Mouse (Mus musculus): ENCODE results near the gene Ift80. TPM values are rescaled to one million over a fixed set of nuclear protein-coding genes. Genes with fewer than 3 reads are reported as not detected.
A peak's percentile ranks its signal among the peaks of the same experiment; 100 is the strongest.

The Ift80 gene
- polyA plus RNA-seq (2015; fragmentation: Nextera tagmentation; extraction: Ambion mirVana), result 6.6 and 7.4 TPM in 2 replicates

GRCm38 (mm10) chr3:69004437-69005337 lies at the start of gene Ift80, which contains the start of gene Smc4:
TSS of gene Ift80 (minus strand) at chr3:69004570.
TSS of gene Smc4 (plus strand) at chr3:69004738.
- H3K4me1 ChIP-seq (ENCODE audit: control insufficient read depth, low read depth, low read length), result peaks cover 6% of the 10 kb centered on the region
- H3K27ac ChIP-seq (ENCODE audit: low read length), result peak within 1 kb of the TSS; percentile 98
- ATAC-seq (ENCODE audit: low read depth), result peak; percentile 89
- peaks cover 11% of the 10 kb centered on the region for H3K36me3 ChIP-seq (ENCODE audit: control insufficient read depth, insufficient read depth)
- H3K4me3 ChIP-seq (ENCODE audit: low read depth, low read length), result peak within 1 kb of the TSS; percentile 98
- H3K27me3 ChIP-seq (ENCODE audit: control insufficient read depth, insufficient read depth, low read depth, low read length), result no peaks in the 10 kb centered on the region
- no peaks in the 10 kb centered on the region; the same call in 1 of the 2 replicates for H3K9me3 ChIP-seq (replicated peaks; ENCODE audit: control insufficient read depth, low read length)
- WGBS (ENCODE audit: insufficient replicate concordance), result under 1% methylated on average over 71 of the region's 76 CpGs
- peak within 1 kb of the TSS; percentile 80 for H3K4me2 ChIP-seq (ENCODE audit: low read depth, low read length)
- peak within 1 kb of the TSS; percentile 99 for H3K9ac ChIP-seq (ENCODE audit: low read depth, low read length)

- Histone ChIP-seq H3K9me3 (replicated peaks; ENCODE audit: control insufficient read depth, low read length) (no peaks in the 10 kb centered on the region), H3K4me3 (ENCODE audit: low read depth, low read length) (no peak overlapping the region), H3K9ac (ENCODE audit: low read depth, low read length) (no peak overlapping the region), H3K36me3 (ENCODE audit: control insufficient read depth, insufficient read depth) (no peaks in the 10 kb centered on the region), H3K4me1 (ENCODE audit: control insufficient read depth, low read depth, low read length) (peaks cover 44% of the 10 kb centered on the region), H3K27ac (ENCODE audit: low read length) (no peak overlapping the region), H3K27me3 (ENCODE audit: control insufficient read depth, insufficient read depth, low read depth, low read length) (no peaks in the 10 kb centered on the region), H3K4me2 (ENCODE audit: low read depth, low read length) (no peak overlapping the region)
- no peak for ATAC-seq (ENCODE audit: low read depth)
- WGBS (ENCODE audit: insufficient replicate concordance), result 78% methylated on average over 11 of the region's 11 CpGs
Measured at GRCm38 (mm10) chr3:69051894-69052293, 47.5 kb upstream of the Ift80 start.

GRCm38 (mm10) chr3:69049011-69049410 lies 44.6 kb upstream of the Ift80 start:
- H3K4me2 ChIP-seq (ENCODE audit: low read depth, low read length), result no peak overlapping the region
- no peaks in the 10 kb centered on the region for H3K9me3 ChIP-seq (replicated peaks; ENCODE audit: control insufficient read depth, low read length)
- H3K27me3 ChIP-seq (ENCODE audit: control insufficient read depth, insufficient read depth, low read depth, low read length), result no peaks in the 10 kb centered on the region
- H3K4me1 ChIP-seq (ENCODE audit: control insufficient read depth, low read depth, low read length), result peaks cover 32% of the 10 kb centered on the region
- H3K9ac ChIP-seq (ENCODE audit: low read depth, low read length), result no peak overlapping the region
- no peak overlapping the region for H3K27ac ChIP-seq (ENCODE audit: low read length)
- 89% methylated on average over 6 of the region's 6 CpGs for WGBS (ENCODE audit: insufficient replicate concordance)
- H3K36me3 ChIP-seq (ENCODE audit: control insufficient read depth, insufficient read depth), result no peaks in the 10 kb centered on the region
- H3K4me3 ChIP-seq (ENCODE audit: low read depth, low read length), result no peak overlapping the region
- no peak for ATAC-seq (ENCODE audit: low read depth)

- no peak overlapping the region for H3K4me2 ChIP-seq (ENCODE audit: low read depth, low read length)
- H3K9me3 ChIP-seq (replicated peaks; ENCODE audit: control insufficient read depth, low read length), result no peaks in the 10 kb centered on the region
- peaks cover 18% of the 10 kb centered on the region for H3K4me1 ChIP-seq (ENCODE audit: control insufficient read depth, low read depth, low read length)
- H3K27ac ChIP-seq (ENCODE audit: low read length), result peak overlapping the region; percentile 26
- no peak for ATAC-seq (ENCODE audit: low read depth)
- no peaks in the 10 kb centered on the region for H3K27me3 ChIP-seq (ENCODE audit: control insufficient read depth, insufficient read depth, low read depth, low read length)
- 81% methylated on average over 4 of the region's 4 CpGs for WGBS (ENCODE audit: insufficient replicate concordance)
- H3K9ac ChIP-seq (ENCODE audit: low read depth, low read length), result no peak overlapping the region; the same call in 1 of the 2 replicates
- peaks cover 4% of the 10 kb centered on the region for H3K36me3 ChIP-seq (ENCODE audit: control insufficient read depth, insufficient read depth)
- no peak overlapping the region for H3K4me3 ChIP-seq (ENCODE audit: low read depth, low read length)
Measured at GRCm38 (mm10) chr3:69047684-69048083, 43.3 kb upstream of the Ift80 start.

- peaks cover 8% of the 10 kb centered on the region for H3K36me3 ChIP-seq (ENCODE audit: control insufficient read depth, insufficient read depth)
- peak overlapping the region; percentile 79 for H3K4me2 ChIP-seq (ENCODE audit: low read depth, low read length)
- peak overlapping the region; percentile 79 for H3K4me3 ChIP-seq (ENCODE audit: low read depth, low read length)
- H3K9ac ChIP-seq (ENCODE audit: low read depth, low read length), result peak overlapping the region; percentile 94
- H3K9me3 ChIP-seq (replicated peaks; ENCODE audit: control insufficient read depth, low read length), result no peaks in the 10 kb centered on the region
- peaks cover 17% of the 10 kb centered on the region for H3K4me1 ChIP-seq (ENCODE audit: control insufficient read depth, low read depth, low read length)
- 17% methylated on average over 4 of the region's 4 CpGs for WGBS (ENCODE audit: insufficient replicate concordance)
- peak overlapping the region; percentile 95 for H3K27ac ChIP-seq (ENCODE audit: low read length)
- ATAC-seq (ENCODE audit: low read depth), result no peak
- no peaks in the 10 kb centered on the region for H3K27me3 ChIP-seq (ENCODE audit: control insufficient read depth, insufficient read depth, low read depth, low read length)
Measured at GRCm38 (mm10) chr3:69046509-69046908, 42.1 kb upstream of the Ift80 start.

- H3K9me3 ChIP-seq (replicated peaks; ENCODE audit: control insufficient read depth, low read length), result no peaks in the 10 kb centered on the region
- peak overlapping the region; percentile 94 for H3K9ac ChIP-seq (ENCODE audit: low read depth, low read length)
- H3K4me2 ChIP-seq (ENCODE audit: low read depth, low read length), result peak overlapping the region; percentile 79
- no peaks in the 10 kb centered on the region for H3K27me3 ChIP-seq (ENCODE audit: control insufficient read depth, insufficient read depth, low read depth, low read length)
- H3K27ac ChIP-seq (ENCODE audit: low read length), result peak overlapping the region; percentile 95
- peak overlapping the region; percentile 79 for H3K4me3 ChIP-seq (ENCODE audit: low read depth, low read length)
- WGBS (ENCODE audit: insufficient replicate concordance), result 17% methylated on average over 13 of the region's 13 CpGs
- H3K36me3 ChIP-seq (ENCODE audit: control insufficient read depth, insufficient read depth), result peaks cover 15% of the 10 kb centered on the region
- peaks cover 17% of the 10 kb centered on the region for H3K4me1 ChIP-seq (ENCODE audit: control insufficient read depth, low read depth, low read length)
- no peak for ATAC-seq (ENCODE audit: low read depth)
Measured at GRCm38 (mm10) chr3:69045750-69046149, 41.4 kb upstream of the Ift80 start.

- Histone ChIP-seq H3K4me3 (ENCODE audit: low read depth, low read length) (peak overlapping the region; percentile 79), H3K4me1 (ENCODE audit: control insufficient read depth, low read depth, low read length) (peaks cover 17% of the 10 kb centered on the region), H3K9me3 (replicated peaks; ENCODE audit: control insufficient read depth, low read length) (no peaks in the 10 kb centered on the region), H3K36me3 (ENCODE audit: control insufficient read depth, insufficient read depth) (peaks cover 19% of the 10 kb centered on the region), H3K9ac (ENCODE audit: low read depth, low read length) (peak overlapping the region; percentile 94), H3K27me3 (ENCODE audit: control insufficient read depth, insufficient read depth, low read depth, low read length) (no peaks in the 10 kb centered on the region), H3K27ac (ENCODE audit: low read length) (peak overlapping the region; percentile 95), H3K4me2 (ENCODE audit: low read depth, low read length) (peak overlapping the region; percentile 79)
- 3% methylated on average over 9 of the region's 9 CpGs for WGBS (ENCODE audit: insufficient replicate concordance)
- no peak for ATAC-seq (ENCODE audit: low read depth)
Measured at GRCm38 (mm10) chr3:69045400-69045703, 41.0 kb upstream of the Ift80 start.

- H3K9me3 ChIP-seq (replicated peaks; ENCODE audit: control insufficient read depth, low read length), result no peaks in the 10 kb centered on the region
- no peaks in the 10 kb centered on the region for H3K27me3 ChIP-seq (ENCODE audit: control insufficient read depth, insufficient read depth, low read depth, low read length)
- H3K4me3 ChIP-seq (ENCODE audit: low read depth, low read length), result peak within 1 kb of the TSS; percentile 79
- under 1% methylated on average over 65 of the region's 80 CpGs for WGBS (ENCODE audit: insufficient replicate concordance)
- H3K9ac ChIP-seq (ENCODE audit: low read depth, low read length), result peak within 1 kb of the TSS; percentile 94
- peaks cover 18% of the 10 kb centered on the region for H3K4me1 ChIP-seq (ENCODE audit: control insufficient read depth, low read depth, low read length)
- peak within 1 kb of the TSS; percentile 79 for H3K4me2 ChIP-seq (ENCODE audit: low read depth, low read length)
- peaks cover 23% of the 10 kb centered on the region for H3K36me3 ChIP-seq (ENCODE audit: control insufficient read depth, insufficient read depth)
- ATAC-seq (ENCODE audit: low read depth), result peak; percentile 90
- H3K27ac ChIP-seq (ENCODE audit: low read length), result peak within 1 kb of the TSS; percentile 95
Measured at GRCm38 (mm10) chr3:69044645-69045399, 40.5 kb upstream of the Ift80 start, which contains the start of gene Trim59. TSS of gene Trim59 (minus strand) at chr3:69044755.
